Mouse (Mus musculus) cerebellum, adult 2 months (tissue): ENCODE data around the gene Marc2.

Experiments used
- CTCF ChIP-seq: fragments of 200-500 bp; IDR thresholded peaks from 2 replicates; pipeline ENCODE4 v1.5.1; 2011; ENCODE audit warnings: low read depth, mild to moderate bottlenecking, control low read depth, low read length, moderate library complexity, borderline replicate concordance; ENCODE audit not compliant: insufficient read depth
- POLR2A ChIP-seq: fragments of 200-500 bp; IDR thresholded peaks from 2 replicates; pipeline ENCODE4 v1.6.1; 2011; ENCODE audit warnings: low read length, control low read depth, borderline replicate concordance; ENCODE audit not compliant: insufficient read depth

DNA sequence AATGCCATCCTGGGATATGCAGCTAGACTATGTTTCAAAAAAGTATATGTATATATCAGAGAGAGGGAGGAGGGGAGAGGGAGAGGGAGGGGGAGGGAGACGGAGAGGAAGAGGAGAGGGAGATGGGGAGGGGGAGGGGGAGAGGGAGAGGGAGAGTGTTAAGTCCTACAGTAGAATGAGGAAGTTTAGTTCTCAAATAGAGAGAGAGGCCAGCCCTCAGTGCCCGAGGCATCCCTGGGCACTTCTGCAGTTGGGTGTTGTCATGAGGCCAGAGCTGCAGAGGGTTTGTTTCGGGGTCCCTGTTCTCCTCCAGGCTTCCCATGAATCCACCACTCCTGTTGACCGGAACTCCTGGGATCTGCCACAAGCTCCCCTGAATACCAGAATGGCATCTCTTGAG, 62.6 kb downstream of the Marc2 start:
- TF ChIP-seq CTCF (no peak), POLR2A (no peak)
